Mouse (Mus musculus): ENCODE results near the gene Apbb1ip. TPM values are rescaled to one million over a fixed set of nuclear protein-coding genes. Genes with fewer than 3 reads are reported as not detected.
"Not testable (repeated sequence)": the region's sequence is repeated elsewhere in the genome, so short reads cannot be mapped to it uniquely, and the experiment has no call there.

Apbb1ip gene
- polyA plus RNA-seq, 1 experiment: 24.8 TPM

- 89% methylated on average over 4 of the region's 4 CpGs for WGBS
- no peak for DNase-seq (ENCODE audit: low read depth in 1 of 2, low spot score in 2 of 2)
- Histone ChIP-seq H3K4me3 (ENCODE audit: extremely low read depth, insufficient read depth, insufficient read length) (no peak overlapping the region), H3K27ac (ENCODE audit: insufficient read depth, low read length) (no peak overlapping the region), H3K27me3 (ENCODE audit: control insufficient read depth, insufficient read depth, low read length) (no peaks in the 10 kb centered on the region), H3K36me3 (ENCODE audit: control insufficient read depth, insufficient read depth, low read length) (peaks cover 37% of the 10 kb centered on the region), H3K4me1 (ENCODE audit: control insufficient read depth, insufficient read depth, insufficient read length) (no peaks in the 10 kb centered on the region)
- TF ChIP-seq CTCF (IDR thresholded peaks at IDR 0.05; ENCODE audit: extremely low read depth, insufficient read depth, insufficient read length, insufficient replicate concordance) (no peak), POLR2A (IDR thresholded peaks at IDR 0.05; ENCODE audit: low read depth, low read length) (no peak)
Measured at GRCm38 (mm10) chr2:22851900-22852299, 78.0 kb downstream of the Apbb1ip start.

GRCm38 (mm10) chr2:22857501-22857900 lies 83.6 kb downstream of the Apbb1ip start:
- Histone ChIP-seq H3K4me3 (ENCODE audit: extremely low read depth, insufficient read depth, insufficient read length) (no peak overlapping the region), H3K27ac (ENCODE audit: insufficient read depth, low read length) (no peak overlapping the region), H3K36me3 (ENCODE audit: control insufficient read depth, insufficient read depth, low read length) (peaks cover 34% of the 10 kb centered on the region), H3K4me1 (ENCODE audit: control insufficient read depth, insufficient read depth, insufficient read length) (no peaks in the 10 kb centered on the region), H3K27me3 (ENCODE audit: control insufficient read depth, insufficient read depth, low read length) (no peaks in the 10 kb centered on the region)
- 78% methylated on average over 3 of the region's 3 CpGs for WGBS
- no peak for DNase-seq (ENCODE audit: low read depth in 1 of 2, low spot score in 2 of 2)
- TF ChIP-seq POLR2A (IDR thresholded peaks at IDR 0.05; ENCODE audit: low read depth, low read length) (no peak), CTCF (IDR thresholded peaks at IDR 0.05; ENCODE audit: extremely low read depth, insufficient read depth, insufficient read length, insufficient replicate concordance) (no peak)

GRCm38 (mm10) chr2:22862194-22862593 lies 88.3 kb downstream of the Apbb1ip start:
- Histone ChIP-seq H3K4me1 (ENCODE audit: control insufficient read depth, insufficient read depth, insufficient read length) (no peaks in the 10 kb centered on the region), H3K4me3 (ENCODE audit: extremely low read depth, insufficient read depth, insufficient read length) (no peak overlapping the region), H3K36me3 (ENCODE audit: control insufficient read depth, insufficient read depth, low read length) (peaks cover 19% of the 10 kb centered on the region), H3K27me3 (ENCODE audit: control insufficient read depth, insufficient read depth, low read length) (no peaks in the 10 kb centered on the region), H3K27ac (ENCODE audit: insufficient read depth, low read length) (no peak overlapping the region)
- WGBS: 79% methylated on average over 2 of the region's 2 CpGs
- no peak for DNase-seq (ENCODE audit: low read depth in 1 of 2, low spot score in 2 of 2)
- TF ChIP-seq CTCF (IDR thresholded peaks at IDR 0.05; ENCODE audit: extremely low read depth, insufficient read depth, insufficient read length, insufficient replicate concordance) (no peak), POLR2A (IDR thresholded peaks at IDR 0.05; ENCODE audit: low read depth, low read length) (no peak)

DNA sequence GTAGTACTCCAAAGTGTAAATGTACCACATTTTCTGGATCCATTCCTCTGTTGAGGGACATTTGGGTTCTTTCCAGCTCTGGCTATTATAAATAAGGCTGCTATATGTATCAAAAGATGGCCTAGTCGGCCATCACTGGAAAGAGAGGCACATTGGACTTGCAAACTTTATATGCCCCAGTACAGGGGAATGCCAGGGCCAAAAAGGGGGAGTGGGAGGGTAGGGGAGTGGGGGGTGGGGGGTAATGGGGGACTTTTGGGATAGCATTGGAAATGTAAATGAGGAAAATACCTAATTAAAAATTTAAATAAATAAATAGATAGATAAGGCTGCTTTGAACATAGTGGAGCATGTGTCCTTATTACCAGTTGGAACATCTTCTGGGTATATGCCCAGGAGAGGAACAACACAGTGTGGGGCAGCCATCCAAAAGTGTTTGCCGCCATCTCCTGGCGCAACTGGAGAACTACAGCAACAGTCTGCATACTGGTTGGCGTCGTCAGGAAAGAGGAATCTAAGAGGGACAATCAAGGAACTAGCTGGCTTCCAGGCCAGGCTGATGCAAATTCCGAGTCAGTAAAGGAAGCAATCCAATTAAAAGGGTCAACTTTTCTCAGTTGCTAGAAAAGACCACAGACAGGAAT lies 90.6 kb downstream of the Apbb1ip start:
- H3K4me3 ChIP-seq (ENCODE audit: extremely low read depth, insufficient read depth, insufficient read length); H3K4me1 ChIP-seq (ENCODE audit: control insufficient read depth, insufficient read depth, insufficient read length); H3K27me3 ChIP-seq (ENCODE audit: control insufficient read depth, insufficient read depth, low read length); H3K27ac ChIP-seq (ENCODE audit: insufficient read depth, low read length): not testable (repeated sequence)
- TF ChIP-seq CTCF (IDR thresholded peaks at IDR 0.05; ENCODE audit: extremely low read depth, insufficient read depth, insufficient read length, insufficient replicate concordance): peak; percentile 82; the same call in 1 of the 2 replicates
- 14% methylated on average over 6 of the region's 6 CpGs for WGBS
- DNase-seq (ENCODE audit: low read depth in 1 of 2, low spot score in 2 of 2): peak; percentile 39 to 57
- peaks cover 24% of the 10 kb centered on the region for H3K36me3 ChIP-seq (ENCODE audit: control insufficient read depth, insufficient read depth, low read length)

GRCm38 (mm10) chr2:22865818-22866217 lies 91.9 kb downstream of the Apbb1ip start:
- Histone ChIP-seq H3K27ac (ENCODE audit: insufficient read depth, low read length) (no peak overlapping the region), H3K27me3 (ENCODE audit: control insufficient read depth, insufficient read depth, low read length) (no peaks in the 10 kb centered on the region), H3K36me3 (ENCODE audit: control insufficient read depth, insufficient read depth, low read length) (peaks cover 23% of the 10 kb centered on the region), H3K4me1 (ENCODE audit: control insufficient read depth, insufficient read depth, insufficient read length) (no peaks in the 10 kb centered on the region), H3K4me3 (ENCODE audit: extremely low read depth, insufficient read depth, insufficient read length) (no peak overlapping the region)
- 86% methylated on average over 1 of the region's 1 CpGs for WGBS
- no peak for TF ChIP-seq POLR2A (IDR thresholded peaks at IDR 0.05; ENCODE audit: low read depth, low read length)
- no peak for TF ChIP-seq CTCF (IDR thresholded peaks at IDR 0.05; ENCODE audit: extremely low read depth, insufficient read depth, insufficient read length, insufficient replicate concordance)
- no peak for DNase-seq (ENCODE audit: low read depth in 1 of 2, low spot score in 2 of 2)

- Histone ChIP-seq H3K4me1 (ENCODE audit: control insufficient read depth, insufficient read depth, insufficient read length) (no peaks in the 10 kb centered on the region), H3K4me3 (ENCODE audit: extremely low read depth, insufficient read depth, insufficient read length) (no peak overlapping the region), H3K36me3 (ENCODE audit: control insufficient read depth, insufficient read depth, low read length) (peaks cover 33% of the 10 kb centered on the region), H3K27ac (ENCODE audit: insufficient read depth, low read length) (no peak overlapping the region), H3K27me3 (ENCODE audit: control insufficient read depth, insufficient read depth, low read length) (no peaks in the 10 kb centered on the region)
- TF ChIP-seq POLR2A (IDR thresholded peaks at IDR 0.05; ENCODE audit: low read depth, low read length) (no peak), CTCF (IDR thresholded peaks at IDR 0.05; ENCODE audit: extremely low read depth, insufficient read depth, insufficient read length, insufficient replicate concordance) (no peak)
- WGBS: 86% methylated on average over 7 of the region's 7 CpGs
- DNase-seq (ENCODE audit: low read depth in 1 of 2, low spot score in 2 of 2): no peak
Measured at GRCm38 (mm10) chr2:22866894-22867424, 93.1 kb downstream of the Apbb1ip start.

DNA sequence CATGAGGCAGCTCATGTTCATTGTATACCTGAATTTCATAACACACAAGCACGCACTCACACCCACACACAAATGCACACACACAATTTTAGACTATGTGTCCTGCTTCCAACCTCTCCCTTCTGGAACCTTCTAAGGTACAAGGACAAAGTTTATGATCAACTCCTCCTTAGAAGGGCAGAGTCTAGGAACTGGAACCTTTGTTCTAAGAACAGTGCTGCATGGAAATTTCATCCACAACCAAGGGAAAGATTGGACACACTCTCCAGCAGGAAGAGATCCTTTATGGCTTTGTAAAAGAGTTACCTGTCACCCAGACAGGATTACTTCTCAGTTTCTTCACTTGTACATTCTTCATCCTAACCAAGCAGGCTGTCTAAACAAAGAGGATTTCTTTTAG lies 99.3 kb downstream of the Apbb1ip start:
- peaks cover 44% of the 10 kb centered on the region for H3K36me3 ChIP-seq (ENCODE audit: control insufficient read depth, insufficient read depth, low read length)
- H3K27ac ChIP-seq (ENCODE audit: insufficient read depth, low read length): no peak overlapping the region
- no peak for DNase-seq (ENCODE audit: low read depth in 1 of 2, low spot score in 2 of 2)
- TF ChIP-seq POLR2A (IDR thresholded peaks at IDR 0.05; ENCODE audit: low read depth, low read length): no peak
- TF ChIP-seq CTCF (IDR thresholded peaks at IDR 0.05; ENCODE audit: extremely low read depth, insufficient read depth, insufficient read length, insufficient replicate concordance): no peak
- H3K4me3 ChIP-seq (ENCODE audit: extremely low read depth, insufficient read depth, insufficient read length): no peak overlapping the region
- no peaks in the 10 kb centered on the region for H3K4me1 ChIP-seq (ENCODE audit: control insufficient read depth, insufficient read depth, insufficient read length)
- 93% methylated on average over 1 of the region's 1 CpGs for WGBS
- H3K27me3 ChIP-seq (ENCODE audit: control insufficient read depth, insufficient read depth, low read length): no peaks in the 10 kb centered on the region
